Mouse (Mus musculus): ENCODE measurements at regions not wholly inside any gene's neighbourhood (a gene's known extent, or its start where the extent isn't known, plus 50 kb on each side); places are given as distances from the start of the nearest gene placed in this dataset.
"Not testable (repeated sequence)": the region's sequence is repeated elsewhere in the genome, so short reads cannot be mapped to it uniquely, and the experiment has no call there.

DNA sequence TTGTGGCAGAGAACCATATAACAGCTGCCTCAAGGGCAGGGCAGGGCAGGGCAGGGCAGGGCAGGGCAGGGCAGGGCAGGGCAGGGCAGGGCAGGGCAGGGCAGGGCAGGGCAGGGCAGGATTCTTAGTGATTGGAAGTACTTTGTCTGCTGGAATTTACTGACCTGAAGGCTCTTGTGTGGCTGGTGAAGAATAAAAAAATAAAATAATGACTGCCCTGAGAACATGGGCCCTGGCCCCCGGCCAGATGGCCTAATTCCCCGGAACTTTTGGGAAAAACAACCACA lies 169.3 kb downstream of the Qk start:
- 71% methylated on average over 2 of the region's 2 CpGs for WGBS
- H3K9me3 ChIP-seq; ATAC-seq (ENCODE audit: extremely low read depth, insufficient number of reproducible peaks, low FRiP score, low TSS enrichment); H3K27me3 ChIP-seq (replicated peaks); H3K4me2 ChIP-seq; H3K4me3 ChIP-seq; H3K27ac ChIP-seq (replicated peaks); H3K36me3 ChIP-seq; H3K9ac ChIP-seq: not testable (repeated sequence)
- H3K4me1 ChIP-seq, result peaks cover 59% of the 10 kb centered on the region

GRCm38 (mm10) chr17:10149682-10150402 lies 169.8 kb downstream of the Qk start:
- Histone ChIP-seq H3K9me3 (no peaks in the 10 kb centered on the region), H3K4me2 (no peak overlapping the region), H3K27ac (replicated peaks) (no peak overlapping the region), H3K36me3 (no peaks in the 10 kb centered on the region), H3K4me1 (peaks cover 59% of the 10 kb centered on the region), H3K9ac (no peak overlapping the region), H3K4me3 (no peak overlapping the region), H3K27me3 (replicated peaks) (no peaks in the 10 kb centered on the region)
- WGBS, result 71% methylated on average over 8 of the region's 8 CpGs
- no peak for ATAC-seq (ENCODE audit: extremely low read depth, insufficient number of reproducible peaks, low FRiP score, low TSS enrichment)

DNA sequence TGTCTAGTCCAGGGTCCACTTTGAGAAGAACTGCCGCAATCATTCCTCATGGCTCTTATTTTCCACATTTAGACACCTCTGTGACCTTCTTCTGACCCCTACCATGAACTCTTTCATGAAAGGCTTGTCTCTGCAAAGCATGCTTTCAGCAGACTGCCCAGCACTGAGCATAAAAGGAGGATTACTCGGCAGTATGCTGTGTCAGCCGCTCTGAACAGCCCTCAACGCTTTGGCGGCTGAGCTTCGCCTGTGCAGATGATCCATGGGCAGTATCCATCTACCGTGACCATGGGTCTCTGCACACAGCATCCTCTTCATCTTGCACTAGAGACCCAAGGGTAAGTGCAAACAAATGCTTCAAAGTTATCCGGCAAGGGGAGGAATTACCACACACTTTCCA lies 172.5 kb downstream of the Qk start:
- Histone ChIP-seq H3K9me3 (no peaks in the 10 kb centered on the region), H3K27ac (replicated peaks) (peak overlapping the region; percentile 58; the same call in 1 of the 2 replicates), H3K27me3 (replicated peaks) (no peaks in the 10 kb centered on the region), H3K4me3 (no peak overlapping the region), H3K4me1 (peaks cover 40% of the 10 kb centered on the region), H3K9ac (0 out of 2 replicates have a peak overlapping the region, but pooled peaks have one; percentile 19), H3K4me2 (peak overlapping the region; percentile 9; the same call in 1 of the 2 replicates), H3K36me3 (no peaks in the 10 kb centered on the region)
- 31% methylated on average over 8 of the region's 8 CpGs for WGBS
- ATAC-seq (ENCODE audit: extremely low read depth, insufficient number of reproducible peaks, low FRiP score, low TSS enrichment), result no peak; the same call in 1 of the 2 replicates

- no peak for ATAC-seq (ENCODE audit: extremely low read depth, insufficient number of reproducible peaks, low FRiP score, low TSS enrichment)
- H3K27ac ChIP-seq (replicated peaks), result 0 out of 2 replicates have a peak overlapping the region, but pooled peaks have one; percentile 12
- WGBS, result 36% methylated on average over 3 of the region's 3 CpGs
- no peak overlapping the region for H3K4me2 ChIP-seq
- no peaks in the 10 kb centered on the region for H3K36me3 ChIP-seq
- peaks cover 35% of the 10 kb centered on the region for H3K4me1 ChIP-seq
- no peak overlapping the region for H3K9ac ChIP-seq
- no peaks in the 10 kb centered on the region for H3K9me3 ChIP-seq
- H3K27me3 ChIP-seq (replicated peaks), result no peaks in the 10 kb centered on the region
- H3K4me3 ChIP-seq, result no peak overlapping the region
Observed at GRCm38 (mm10) chr17:10146576-10146975, 173.1 kb downstream of the Qk start.

- Histone ChIP-seq H3K9me3 (no peaks in the 10 kb centered on the region), H3K4me3 (no peak overlapping the region), H3K27me3 (replicated peaks) (no peaks in the 10 kb centered on the region), H3K9ac (no peak overlapping the region), H3K4me1 (peaks cover 11% of the 10 kb centered on the region; the same call in 1 of the 2 replicates), H3K27ac (replicated peaks) (no peak overlapping the region), H3K36me3 (no peaks in the 10 kb centered on the region), H3K4me2 (no peak overlapping the region)
- ATAC-seq (ENCODE audit: extremely low read depth, insufficient number of reproducible peaks, low FRiP score, low TSS enrichment), result no peak
- 22% methylated on average over 3 of the region's 3 CpGs for WGBS
Observed at GRCm38 (mm10) chr17:10138847-10139246, 180.8 kb downstream of the Qk start.

DNA sequence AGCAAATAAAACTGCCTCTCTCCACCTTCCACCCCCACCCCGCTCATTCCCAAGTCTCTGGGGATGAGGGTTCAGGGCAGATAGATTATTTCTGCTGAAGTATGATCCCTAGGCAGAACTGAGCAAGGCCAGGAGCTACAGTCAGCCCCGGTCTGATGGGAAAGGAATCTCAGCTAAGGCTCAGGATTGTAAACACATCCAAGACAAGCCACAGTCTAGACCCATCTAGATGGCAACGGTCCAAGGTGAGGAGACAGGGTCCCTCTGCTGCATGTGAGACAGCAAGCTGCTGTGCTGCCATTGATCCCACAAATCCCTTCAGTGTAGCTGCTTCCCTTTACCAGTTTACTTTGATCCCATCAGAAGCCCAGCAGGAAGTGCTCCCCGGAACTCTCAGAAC lies 181.3 kb downstream of the Qk start:
- WGBS, result 52% methylated on average over 4 of the region's 4 CpGs
- Histone ChIP-seq H3K9ac (no peak overlapping the region), H3K4me3 (no peak overlapping the region), H3K9me3 (no peaks in the 10 kb centered on the region), H3K4me1 (peaks cover 11% of the 10 kb centered on the region; the same call in 1 of the 2 replicates), H3K4me2 (no peak overlapping the region), H3K27me3 (replicated peaks) (no peaks in the 10 kb centered on the region), H3K27ac (replicated peaks) (no peak overlapping the region), H3K36me3 (no peaks in the 10 kb centered on the region)
- ATAC-seq (ENCODE audit: extremely low read depth, insufficient number of reproducible peaks, low FRiP score, low TSS enrichment), result no peak

- no peak overlapping the region for H3K27ac ChIP-seq (replicated peaks)
- ATAC-seq (ENCODE audit: extremely low read depth, insufficient number of reproducible peaks, low FRiP score, low TSS enrichment), result no peak
- no peak overlapping the region for H3K4me3 ChIP-seq
- 62% methylated on average over 2 of the region's 2 CpGs for WGBS
- no peak overlapping the region for H3K9ac ChIP-seq
- no peaks in the 10 kb centered on the region for H3K36me3 ChIP-seq
- peaks cover 19% of the 10 kb centered on the region for H3K4me1 ChIP-seq
- H3K9me3 ChIP-seq, result no peaks in the 10 kb centered on the region
- H3K4me2 ChIP-seq, result no peak overlapping the region
- no peaks in the 10 kb centered on the region for H3K27me3 ChIP-seq (replicated peaks)
Observed at GRCm38 (mm10) chr17:10135111-10135510, 184.5 kb downstream of the Qk start.

- ATAC-seq (ENCODE audit: extremely low read depth, insufficient number of reproducible peaks, low FRiP score, low TSS enrichment), result no peak
- Histone ChIP-seq H3K36me3 (no peaks in the 10 kb centered on the region), H3K9ac (no peak overlapping the region), H3K4me3 (no peak overlapping the region), H3K27ac (replicated peaks) (no peak overlapping the region), H3K27me3 (replicated peaks) (no peaks in the 10 kb centered on the region), H3K9me3 (no peaks in the 10 kb centered on the region), H3K4me1 (peaks cover 10% of the 10 kb centered on the region), H3K4me2 (no peak overlapping the region)
- WGBS, result 64% methylated on average over 8 of the region's 8 CpGs
Observed at GRCm38 (mm10) chr17:10128591-10128990, 191.1 kb downstream of the Qk start.

GRCm38 (mm10) chr17:10122411-10122810 lies 197.2 kb downstream of the Qk start:
- H3K9me3 ChIP-seq, result 0 out of 2 replicates have a peak, but pooled peaks cover 6% of the 10 kb centered on the region
- H3K36me3 ChIP-seq, result no peaks in the 10 kb centered on the region
- H3K9ac ChIP-seq, result no peak overlapping the region
- ATAC-seq (ENCODE audit: extremely low read depth, insufficient number of reproducible peaks, low FRiP score, low TSS enrichment), result no peak
- no peaks in the 10 kb centered on the region for H3K27me3 ChIP-seq (replicated peaks)
- no peaks in the 10 kb centered on the region for H3K4me1 ChIP-seq
- H3K27ac ChIP-seq (replicated peaks), result no peak overlapping the region
- no peak overlapping the region for H3K4me2 ChIP-seq
- H3K4me3 ChIP-seq, result no peak overlapping the region
- WGBS, result 80% methylated on average over 3 of the region's 3 CpGs

GRCm38 (mm10) chr17:10112118-10112517 lies 207.5 kb downstream of the Qk start:
- Histone ChIP-seq H3K9ac (no peak overlapping the region), H3K4me2 (no peak overlapping the region), H3K4me1 (peaks cover 10% of the 10 kb centered on the region), H3K9me3 (no peaks in the 10 kb centered on the region), H3K36me3 (no peaks in the 10 kb centered on the region), H3K27me3 (replicated peaks) (no peaks in the 10 kb centered on the region), H3K27ac (replicated peaks) (no peak overlapping the region), H3K4me3 (no peak overlapping the region)
- ATAC-seq (ENCODE audit: extremely low read depth, insufficient number of reproducible peaks, low FRiP score, low TSS enrichment), result no peak
- 86% methylated on average over 2 of the region's 2 CpGs for WGBS

DNA sequence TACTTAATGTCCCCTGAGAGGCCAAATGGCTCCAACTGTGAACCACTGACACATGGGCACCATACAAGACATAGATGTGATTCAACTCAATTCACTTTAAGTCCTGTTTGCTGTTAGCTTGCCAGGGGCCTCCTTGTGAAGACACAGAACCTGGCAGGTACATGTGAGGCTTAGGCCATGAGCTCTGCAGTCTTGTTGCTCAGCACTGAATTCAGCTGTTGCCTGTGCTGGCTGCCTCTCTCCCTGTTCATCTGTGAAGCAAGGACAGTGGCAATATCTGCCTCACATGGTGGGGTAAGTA lies 209.3 kb downstream of the Qk start:
- no peak for ATAC-seq (ENCODE audit: extremely low read depth, insufficient number of reproducible peaks, low FRiP score, low TSS enrichment)
- Histone ChIP-seq H3K36me3 (no peaks in the 10 kb centered on the region), H3K9me3 (no peaks in the 10 kb centered on the region), H3K27ac (replicated peaks) (no peak overlapping the region), H3K4me3 (no peak overlapping the region), H3K4me2 (no peak overlapping the region), H3K27me3 (replicated peaks) (no peaks in the 10 kb centered on the region), H3K9ac (no peak overlapping the region), H3K4me1 (peaks cover 10% of the 10 kb centered on the region)

- no peak for ATAC-seq (ENCODE audit: extremely low read depth, insufficient number of reproducible peaks, low FRiP score, low TSS enrichment)
- WGBS, result 54% methylated on average over 8 of the region's 8 CpGs
Observed at GRCm38 (mm10) chr17:10109511-10110374, 209.9 kb downstream of the Qk start.

More at GRCm38 (mm10) chr17:10109511-10110374, 209.9 kb downstream of the Qk start:
- H3K27me3 ChIP-seq (replicated peaks), result no peaks in the 10 kb centered on the region
- H3K27ac ChIP-seq (replicated peaks), result no peak overlapping the region
- H3K4me3 ChIP-seq, result no peak overlapping the region
- H3K36me3 ChIP-seq, result no peaks in the 10 kb centered on the region
- no peak overlapping the region for H3K4me2 ChIP-seq
- H3K9me3 ChIP-seq, result no peaks in the 10 kb centered on the region
- H3K9ac ChIP-seq, result no peak overlapping the region
- H3K4me1 ChIP-seq, result peaks cover 10% of the 10 kb centered on the region
